Mouse (Mus musculus): ENCODE results near the gene Kat6b. TPM values are rescaled to one million over a fixed set of nuclear protein-coding genes. Genes with fewer than 3 reads are reported as not detected.
"Not testable (repeated sequence)": the region's sequence is repeated elsewhere in the genome, so short reads cannot be mapped to it uniquely, and the experiment has no call there.

Gene Kat6b
- 14.8 and 15.5 TPM in 2 replicates for polyA plus RNA-seq (2012; rRNA removed)

- DNase-seq (ENCODE audit: low read depth): no peak
Observed at GRCm38 (mm10) chr14:21481231-21481630, at the start of gene Kat6b. Gene Kat6b (plus strand): TSS chr14:21481434.

GRCm38 (mm10) chr14:21433415-21433814 is 47.8 kb upstream of the Kat6b start:
- DNase-seq (ENCODE audit: low read depth): no peak

- no peak for DNase-seq (ENCODE audit: low read depth)
Observed at GRCm38 (mm10) chr14:21433995-21434394, 47.2 kb upstream of the Kat6b start.

DNA sequence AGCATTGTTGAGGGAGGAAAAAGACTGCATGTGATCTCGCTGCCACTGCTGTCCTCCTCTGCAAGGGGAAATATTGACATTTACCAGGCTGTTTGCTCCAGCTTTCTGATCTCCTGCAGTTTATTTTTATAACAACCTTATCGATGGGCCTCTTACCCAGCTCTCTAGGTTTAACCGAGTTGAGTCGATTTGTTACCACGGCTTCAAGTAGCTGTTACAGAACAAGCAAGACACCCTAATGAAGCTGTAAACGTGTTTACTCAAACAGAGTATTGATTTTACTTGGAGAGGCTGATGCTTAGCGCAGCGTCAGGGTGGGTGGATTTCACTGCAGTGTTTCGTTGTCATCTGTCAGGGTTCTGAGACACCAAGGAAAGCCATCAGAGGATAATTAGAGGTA is 46.5 kb upstream of the Kat6b start:
- DNase-seq (ENCODE audit: low read depth): no peak

GRCm38 (mm10) chr14:21439785-21440184 is 41.4 kb upstream of the Kat6b start:
- no peak for DNase-seq (ENCODE audit: low read depth)

GRCm38 (mm10) chr14:21440526-21440925 is 40.7 kb upstream of the Kat6b start:
- no peak for DNase-seq (ENCODE audit: low read depth)

GRCm38 (mm10) chr14:21441772-21442533 is 39.3 kb upstream of the Kat6b start:
- DNase-seq (ENCODE audit: low read depth): no peak

- DNase-seq (ENCODE audit: low read depth): no peak
Observed at GRCm38 (mm10) chr14:21452581-21452980, 28.7 kb upstream of the Kat6b start.

GRCm38 (mm10) chr14:21453896-21454295 is 27.3 kb upstream of the Kat6b start:
- DNase-seq (ENCODE audit: low read depth): no peak

GRCm38 (mm10) chr14:21455654-21456350 is 25.4 kb upstream of the Kat6b start:
- no peak for DNase-seq (ENCODE audit: low read depth)

DNA sequence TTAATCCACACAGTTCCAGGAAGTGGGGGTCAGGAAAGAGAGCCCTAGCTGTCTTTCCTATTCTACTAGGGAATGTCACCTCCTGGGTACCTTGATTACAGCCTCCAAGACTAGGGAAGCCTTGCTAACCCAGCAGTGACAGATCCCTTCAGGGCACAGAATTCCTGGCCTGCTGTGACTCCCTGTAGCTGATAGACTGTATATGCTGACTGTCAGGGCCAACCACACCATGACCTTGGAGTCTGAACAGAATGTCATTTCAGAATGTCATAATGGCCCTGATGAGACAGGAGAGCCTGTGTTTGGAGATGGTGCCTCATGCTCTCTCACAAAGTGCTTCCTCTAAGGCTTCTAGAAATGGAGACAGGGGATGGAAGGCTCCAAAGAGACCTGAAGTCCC is 24.7 kb upstream of the Kat6b start:
- no peak for DNase-seq (ENCODE audit: low read depth)

DNA sequence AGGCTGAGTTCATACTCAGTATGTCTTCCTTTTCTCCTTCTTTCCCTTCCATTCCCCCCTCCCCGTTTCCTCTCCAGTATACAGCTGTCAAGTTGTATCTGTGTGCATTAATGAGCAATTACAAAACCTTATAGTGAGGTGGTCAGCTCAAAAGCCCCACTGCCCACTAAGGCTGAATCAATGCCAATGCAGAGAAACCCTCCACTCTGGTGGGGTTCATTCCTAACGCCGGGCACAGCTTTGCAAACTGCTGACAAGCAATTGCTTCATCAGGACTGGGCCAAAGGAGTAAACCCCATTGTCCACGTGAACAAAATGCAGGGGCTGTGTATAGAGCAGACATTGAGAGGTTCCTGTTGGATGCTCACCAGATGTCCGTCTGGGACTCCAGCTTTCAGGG is 23.4 kb upstream of the Kat6b start:
- no peak for DNase-seq (ENCODE audit: low read depth)

GRCm38 (mm10) chr14:21458696-21459095 is 22.5 kb upstream of the Kat6b start:
- no peak for DNase-seq (ENCODE audit: low read depth)

- no peak for DNase-seq (ENCODE audit: low read depth)
Observed at GRCm38 (mm10) chr14:21459163-21459562, 22.1 kb upstream of the Kat6b start.

GRCm38 (mm10) chr14:21462398-21462797 is 18.8 kb upstream of the Kat6b start:
- DNase-seq (ENCODE audit: low read depth): no peak

GRCm38 (mm10) chr14:21463117-21463712 is 18.0 kb upstream of the Kat6b start:
- DNase-seq (ENCODE audit: low read depth): no peak

DNA sequence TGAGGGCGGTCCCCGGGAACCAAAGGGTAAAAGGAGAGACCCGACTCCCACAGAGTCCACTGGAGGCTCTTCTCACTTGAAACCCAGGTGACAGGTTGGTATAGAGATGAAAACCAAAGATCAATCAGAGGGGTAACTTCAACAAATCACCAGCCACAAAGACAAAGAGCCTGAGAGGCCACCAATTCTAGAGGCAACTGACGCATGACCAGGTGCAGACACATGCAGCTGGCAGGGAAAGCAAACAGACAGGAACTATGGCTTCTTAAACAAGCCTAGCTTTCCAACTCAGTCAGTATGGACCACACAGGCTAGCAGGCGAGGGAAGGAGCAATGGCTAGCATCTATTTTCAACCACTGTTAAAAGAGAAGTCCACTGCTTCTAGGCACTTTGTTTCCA is 10.8 kb upstream of the Kat6b start:
- DNase-seq (ENCODE audit: low read depth): no peak

DNA sequence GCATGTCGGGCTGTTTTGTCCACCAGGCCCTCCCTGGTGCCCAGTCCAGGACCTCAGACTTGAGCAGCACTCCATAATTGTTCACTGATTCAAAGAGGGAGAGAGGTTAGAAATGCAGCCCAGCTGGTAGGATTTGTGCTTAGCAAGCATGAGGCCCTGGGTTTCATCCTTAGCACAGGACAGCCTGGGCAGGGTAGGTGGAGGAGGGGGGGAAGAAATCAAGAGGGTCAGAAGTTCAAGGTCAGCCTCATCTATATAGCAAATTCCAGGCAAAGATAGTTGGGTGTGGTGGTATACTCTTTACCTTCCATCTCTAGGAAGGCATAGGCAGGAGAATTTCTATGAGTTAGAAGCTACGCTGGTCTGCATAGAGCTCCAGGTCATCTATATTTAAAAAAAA is 9.3 kb upstream of the Kat6b start:
- DNase-seq (ENCODE audit: low read depth): no peak

DNA sequence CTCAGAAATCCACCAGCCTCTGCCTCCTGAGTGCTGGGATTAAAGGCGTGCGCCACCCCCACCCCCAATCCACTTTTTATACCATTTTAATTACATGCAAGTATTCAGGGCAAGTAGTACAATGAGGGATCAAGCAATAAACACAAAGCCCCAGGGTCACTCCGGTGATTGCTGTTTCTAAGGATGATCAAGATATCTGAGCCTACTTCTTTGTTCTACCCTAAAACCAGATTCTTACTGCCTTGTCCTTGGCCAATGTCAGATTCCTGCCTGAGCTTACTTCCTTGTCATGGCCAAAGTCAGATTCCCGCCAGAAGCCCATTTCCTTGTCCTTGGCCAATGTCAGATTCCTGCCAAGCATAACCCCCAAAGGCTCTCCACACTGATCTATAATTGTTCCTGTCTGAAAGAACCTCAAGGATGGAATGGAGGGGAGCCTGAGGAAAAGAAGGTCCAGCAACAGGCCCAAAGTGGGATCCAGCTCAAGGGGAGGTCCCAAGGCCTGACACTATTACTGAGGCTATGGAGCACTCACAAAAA is 6.6 kb upstream of the Kat6b start:
- DNase-seq (ENCODE audit: low read depth): not testable (repeated sequence)

DNA sequence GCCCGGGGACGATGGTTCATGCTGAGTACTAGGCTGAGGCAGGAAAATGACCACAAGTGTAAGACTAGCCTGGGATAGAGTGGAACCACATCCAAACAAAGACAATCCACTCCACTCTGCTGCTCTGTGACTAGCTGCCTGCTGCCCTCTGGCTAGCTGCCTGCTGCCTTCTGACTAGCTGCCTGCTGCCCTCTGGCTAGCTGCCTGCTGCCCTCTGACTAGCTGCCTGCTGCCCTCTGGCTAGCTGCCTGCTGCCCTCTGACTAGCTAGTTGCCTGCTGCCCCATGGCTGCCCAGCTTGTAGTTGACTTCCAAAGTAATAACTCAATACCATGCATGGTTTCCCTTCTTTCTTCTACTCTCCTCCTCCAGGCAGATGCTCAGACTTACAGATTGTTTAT is 4.1 kb upstream of the Kat6b start:
- no peak for DNase-seq (ENCODE audit: low read depth)

- no peak for DNase-seq (ENCODE audit: low read depth)
Observed at GRCm38 (mm10) chr14:21479566-21479965, 1.7 kb upstream of the Kat6b start.

GRCm38 (mm10) chr14:21480191-21480590 is 1.0 kb upstream of the Kat6b start:
- DNase-seq (ENCODE audit: low read depth): no peak

GRCm38 (mm10) chr14:21484199-21484598 is 3.0 kb downstream of the Kat6b start:
- DNase-seq (ENCODE audit: low read depth): no peak
